Mouse (Mus musculus): ENCODE measurements at regions not wholly inside any gene's neighbourhood (a gene's known extent, or its start where the extent isn't known, plus 50 kb on each side); places are given as distances from the start of the nearest gene placed in this dataset.

- Histone ChIP-seq H3K4me2 (ENCODE audit: low read length) (no peak overlapping the region), H3K9me3 (ENCODE audit: control insufficient read depth, low read length) (no peaks in the 10 kb centered on the region), H3K9ac (replicated peaks; ENCODE audit: low read depth, low read length) (no peak overlapping the region), H3K27ac (ENCODE audit: low read length) (no peak overlapping the region), H3K4me1 (replicated peaks; ENCODE audit: control insufficient read depth, insufficient read depth, low read length) (no peaks in the 10 kb centered on the region), H3K27me3 (replicated peaks; ENCODE audit: control insufficient read depth, insufficient read depth, low read length) (no peaks in the 10 kb centered on the region), H3K36me3 (ENCODE audit: control insufficient read depth, insufficient read depth) (no peaks in the 10 kb centered on the region), H3K4me3 (replicated peaks; ENCODE audit: low read length) (no peak overlapping the region)
- 51% methylated on average over 2 of the region's 2 CpGs for WGBS
- no peak for ATAC-seq
These were observed 142.7 kb downstream of the Ahr start for GRCm38 (mm10) chr12:35392111-35392510.

GRCm38 (mm10) chr12:35390266-35390665 lies 144.6 kb downstream of the Ahr start:
- no peaks in the 10 kb centered on the region for H3K9me3 ChIP-seq (ENCODE audit: control insufficient read depth, low read length)
- no peak overlapping the region for H3K4me3 ChIP-seq (replicated peaks; ENCODE audit: low read length)
- no peaks in the 10 kb centered on the region for H3K27me3 ChIP-seq (replicated peaks; ENCODE audit: control insufficient read depth, insufficient read depth, low read length)
- no peaks in the 10 kb centered on the region for H3K36me3 ChIP-seq (ENCODE audit: control insufficient read depth, insufficient read depth)
- no peak overlapping the region for H3K4me2 ChIP-seq (ENCODE audit: low read length)
- 85% methylated on average over 1 of the region's 1 CpGs for WGBS
- no peaks in the 10 kb centered on the region for H3K4me1 ChIP-seq (replicated peaks; ENCODE audit: control insufficient read depth, insufficient read depth, low read length)
- H3K9ac ChIP-seq (replicated peaks; ENCODE audit: low read depth, low read length) = no peak overlapping the region
- H3K27ac ChIP-seq (ENCODE audit: low read length) = no peak overlapping the region
- ATAC-seq = no peak

- Histone ChIP-seq H3K9ac (replicated peaks; ENCODE audit: low read depth, low read length) (no peak overlapping the region), H3K4me3 (replicated peaks; ENCODE audit: low read length) (no peak overlapping the region), H3K4me1 (replicated peaks; ENCODE audit: control insufficient read depth, insufficient read depth, low read length) (no peaks in the 10 kb centered on the region), H3K4me2 (ENCODE audit: low read length) (no peak overlapping the region), H3K27ac (ENCODE audit: low read length) (no peak overlapping the region), H3K9me3 (ENCODE audit: control insufficient read depth, low read length) (no peaks in the 10 kb centered on the region), H3K36me3 (ENCODE audit: control insufficient read depth, insufficient read depth) (no peaks in the 10 kb centered on the region), H3K27me3 (replicated peaks; ENCODE audit: control insufficient read depth, insufficient read depth, low read length) (no peaks in the 10 kb centered on the region)
- no peak for ATAC-seq
These were observed 145.0 kb downstream of the Ahr start for GRCm38 (mm10) chr12:35389839-35390238.

- H3K36me3 ChIP-seq (ENCODE audit: control insufficient read depth, insufficient read depth) = no peaks in the 10 kb centered on the region
- H3K4me2 ChIP-seq (ENCODE audit: low read length) = no peak overlapping the region
- no peaks in the 10 kb centered on the region for H3K9me3 ChIP-seq (ENCODE audit: control insufficient read depth, low read length)
- 88% methylated on average over 4 of the region's 4 CpGs for WGBS
- no peaks in the 10 kb centered on the region for H3K4me1 ChIP-seq (replicated peaks; ENCODE audit: control insufficient read depth, insufficient read depth, low read length)
- H3K27ac ChIP-seq (ENCODE audit: low read length) = no peak overlapping the region
- H3K9ac ChIP-seq (replicated peaks; ENCODE audit: low read depth, low read length) = no peak overlapping the region
- H3K4me3 ChIP-seq (replicated peaks; ENCODE audit: low read length) = no peak overlapping the region
- ATAC-seq = no peak
- no peaks in the 10 kb centered on the region for H3K27me3 ChIP-seq (replicated peaks; ENCODE audit: control insufficient read depth, insufficient read depth, low read length)
These were observed 150.6 kb downstream of the Ahr start for GRCm38 (mm10) chr12:35384211-35384610.

GRCm38 (mm10) chr12:35377266-35377665 lies 157.6 kb downstream of the Ahr start:
- Histone ChIP-seq H3K36me3 (ENCODE audit: control insufficient read depth, insufficient read depth) (no peaks in the 10 kb centered on the region), H3K4me3 (replicated peaks; ENCODE audit: low read length) (no peak overlapping the region), H3K4me1 (replicated peaks; ENCODE audit: control insufficient read depth, insufficient read depth, low read length) (no peaks in the 10 kb centered on the region), H3K4me2 (ENCODE audit: low read length) (no peak overlapping the region), H3K9me3 (ENCODE audit: control insufficient read depth, low read length) (no peaks in the 10 kb centered on the region), H3K9ac (replicated peaks; ENCODE audit: low read depth, low read length) (no peak overlapping the region), H3K27ac (ENCODE audit: low read length) (no peak overlapping the region), H3K27me3 (replicated peaks; ENCODE audit: control insufficient read depth, insufficient read depth, low read length) (no peaks in the 10 kb centered on the region)
- WGBS = 93% methylated on average over 3 of the region's 3 CpGs
- ATAC-seq = no peak

- Histone ChIP-seq H3K9ac (replicated peaks; ENCODE audit: low read depth, low read length) (no peak overlapping the region), H3K4me3 (replicated peaks; ENCODE audit: low read length) (no peak overlapping the region), H3K27ac (ENCODE audit: low read length) (no peak overlapping the region), H3K4me2 (ENCODE audit: low read length) (no peak overlapping the region), H3K27me3 (replicated peaks; ENCODE audit: control insufficient read depth, insufficient read depth, low read length) (no peaks in the 10 kb centered on the region), H3K36me3 (ENCODE audit: control insufficient read depth, insufficient read depth) (no peaks in the 10 kb centered on the region), H3K4me1 (replicated peaks; ENCODE audit: control insufficient read depth, insufficient read depth, low read length) (no peaks in the 10 kb centered on the region), H3K9me3 (ENCODE audit: control insufficient read depth, low read length) (no peaks in the 10 kb centered on the region)
- ATAC-seq = no peak
These were observed 158.5 kb downstream of the Ahr start for GRCm38 (mm10) chr12:35376365-35376764.

- Histone ChIP-seq H3K9me3 (ENCODE audit: control insufficient read depth, low read length) (no peaks in the 10 kb centered on the region), H3K27ac (ENCODE audit: low read length) (no peak overlapping the region), H3K9ac (replicated peaks; ENCODE audit: low read depth, low read length) (no peak overlapping the region), H3K4me1 (replicated peaks; ENCODE audit: control insufficient read depth, insufficient read depth, low read length) (no peaks in the 10 kb centered on the region), H3K4me2 (ENCODE audit: low read length) (no peak overlapping the region), H3K27me3 (replicated peaks; ENCODE audit: control insufficient read depth, insufficient read depth, low read length) (no peaks in the 10 kb centered on the region), H3K36me3 (ENCODE audit: control insufficient read depth, insufficient read depth) (no peaks in the 10 kb centered on the region), H3K4me3 (replicated peaks; ENCODE audit: low read length) (no peak overlapping the region)
- no peak for ATAC-seq
- WGBS = 96% methylated on average over 2 of the region's 2 CpGs
These were observed 176.9 kb downstream of the Ahr start for GRCm38 (mm10) chr12:35357901-35358300.

GRCm38 (mm10) chr12:35338191-35338954 lies 196.5 kb downstream of the Ahr start:
- Histone ChIP-seq H3K36me3 (ENCODE audit: control insufficient read depth, insufficient read depth) (no peaks in the 10 kb centered on the region), H3K27ac (ENCODE audit: low read length) (no peak overlapping the region), H3K9me3 (ENCODE audit: control insufficient read depth, low read length) (no peaks in the 10 kb centered on the region), H3K4me1 (replicated peaks; ENCODE audit: control insufficient read depth, insufficient read depth, low read length) (no peaks in the 10 kb centered on the region), H3K4me3 (replicated peaks; ENCODE audit: low read length) (no peak overlapping the region), H3K4me2 (ENCODE audit: low read length) (no peak overlapping the region), H3K27me3 (replicated peaks; ENCODE audit: control insufficient read depth, insufficient read depth, low read length) (no peaks in the 10 kb centered on the region), H3K9ac (replicated peaks; ENCODE audit: low read depth, low read length) (no peak overlapping the region)
- ATAC-seq = no peak
- WGBS = 92% methylated on average over 4 of the region's 4 CpGs

- H3K4me3 ChIP-seq (replicated peaks; ENCODE audit: low read length) = no peak overlapping the region
- no peak for ATAC-seq
- no peak overlapping the region for H3K9ac ChIP-seq (replicated peaks; ENCODE audit: low read depth, low read length)
- no peak overlapping the region for H3K4me2 ChIP-seq (ENCODE audit: low read length)
- no peaks in the 10 kb centered on the region for H3K4me1 ChIP-seq (replicated peaks; ENCODE audit: control insufficient read depth, insufficient read depth, low read length)
- no peaks in the 10 kb centered on the region for H3K36me3 ChIP-seq (ENCODE audit: control insufficient read depth, insufficient read depth)
- H3K27me3 ChIP-seq (replicated peaks; ENCODE audit: control insufficient read depth, insufficient read depth, low read length) = no peaks in the 10 kb centered on the region
- no peaks in the 10 kb centered on the region for H3K9me3 ChIP-seq (ENCODE audit: control insufficient read depth, low read length)
- no peak overlapping the region for H3K27ac ChIP-seq (ENCODE audit: low read length)
These were observed 198.5 kb downstream of the Ahr start for GRCm38 (mm10) chr12:35336314-35336713.
